Mouse (Mus musculus): Measurements from ENCODE around the gene Ccdc138.

Gene Ccdc138

GRCm38 (mm10) chr10:58585427-58586223, 87.9 kb downstream of the Ccdc138 start:
- no peak for DNase-seq

DNA sequence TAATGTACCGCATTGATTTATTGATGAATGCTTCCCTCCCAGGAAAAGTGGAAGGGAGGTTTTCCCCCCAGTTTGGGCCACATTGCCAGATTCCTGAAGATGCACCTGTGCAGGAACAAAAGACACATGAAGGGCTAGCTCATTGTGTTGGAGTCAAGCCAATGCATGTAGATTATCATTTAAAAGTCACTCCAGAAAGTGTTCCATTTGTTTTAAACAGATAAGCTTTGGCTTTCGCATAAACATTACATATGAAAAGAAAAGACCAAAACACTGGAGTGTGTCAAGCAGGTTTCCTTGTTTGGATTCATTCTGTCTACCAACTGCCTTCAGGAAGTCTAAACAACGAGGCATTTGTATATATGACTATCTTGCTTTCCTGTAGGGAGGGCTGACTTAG, 96.7 kb downstream of the Ccdc138 start:
- no peak for DNase-seq

DNA sequence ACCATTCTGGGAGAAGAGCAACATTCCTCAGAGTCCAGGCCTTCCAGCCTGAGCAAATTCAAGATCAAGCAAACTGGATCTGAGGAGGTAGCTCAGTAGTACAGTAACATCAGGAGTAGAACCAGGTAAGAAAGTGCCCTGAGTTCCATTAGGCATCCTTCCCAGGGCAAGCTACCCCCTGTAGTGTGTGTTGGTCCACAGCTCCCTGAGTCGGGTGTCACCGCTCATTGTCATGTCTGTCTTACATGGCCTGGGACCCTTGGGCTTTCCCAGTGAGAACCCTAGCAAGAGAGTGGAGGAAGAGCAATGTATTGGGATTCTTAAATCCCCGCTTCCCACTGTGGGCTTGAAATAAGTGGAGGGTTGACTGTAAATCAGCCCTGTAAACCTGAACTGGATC, 97.4 kb downstream of the Ccdc138 start:
- DNase-seq: no peak

GRCm38 (mm10) chr10:58595821-58596220, 98.1 kb downstream of the Ccdc138 start:
- DNase-seq: no peak

DNA sequence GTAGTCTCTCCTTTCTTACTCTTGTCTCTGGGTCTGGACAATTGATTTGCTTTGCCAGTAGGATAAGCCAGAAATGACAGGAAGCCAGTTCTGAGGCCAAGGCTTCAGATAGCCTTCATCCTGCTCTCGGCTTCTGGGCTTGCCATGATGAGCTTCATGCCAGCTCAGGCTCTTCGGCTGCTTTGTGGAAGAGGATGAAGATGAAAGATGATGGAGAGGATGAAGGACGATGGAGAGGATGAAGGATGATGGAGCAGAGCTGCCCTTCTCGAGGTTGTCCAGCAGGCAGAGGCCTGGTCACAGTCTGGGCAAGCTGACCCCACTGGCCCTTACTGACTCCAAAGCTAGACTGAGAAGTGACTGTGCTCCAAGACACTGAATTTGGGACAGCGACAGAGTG, 102.4 kb downstream of the Ccdc138 start:
- no peak for DNase-seq

- no peak for DNase-seq
Measured at GRCm38 (mm10) chr10:58600983-58601382, 103.2 kb downstream of the Ccdc138 start.

GRCm38 (mm10) chr10:58601431-58601901, 103.7 kb downstream of the Ccdc138 start:
- DNase-seq: peak; percentile 72 to 73

DNA sequence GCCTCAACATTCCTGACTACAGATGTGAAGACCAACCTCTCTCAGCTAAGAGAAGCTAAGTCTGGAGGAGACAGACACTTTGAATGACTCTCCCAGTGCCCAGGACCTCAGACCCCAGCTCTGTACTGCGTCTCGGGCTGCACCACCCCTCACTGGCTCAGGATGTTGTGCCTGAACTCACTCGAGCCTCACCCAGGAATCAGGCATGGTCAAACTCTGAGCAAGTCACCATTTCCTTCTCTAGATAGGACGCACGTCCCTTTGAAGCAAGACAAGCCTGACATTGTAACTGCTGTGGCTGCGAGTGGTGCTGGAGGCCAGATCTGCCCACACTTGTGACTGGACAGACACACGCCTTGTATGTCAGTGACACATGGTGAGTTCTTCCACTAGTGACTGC, 104.2 kb downstream of the Ccdc138 start:
- DNase-seq: no peak

DNA sequence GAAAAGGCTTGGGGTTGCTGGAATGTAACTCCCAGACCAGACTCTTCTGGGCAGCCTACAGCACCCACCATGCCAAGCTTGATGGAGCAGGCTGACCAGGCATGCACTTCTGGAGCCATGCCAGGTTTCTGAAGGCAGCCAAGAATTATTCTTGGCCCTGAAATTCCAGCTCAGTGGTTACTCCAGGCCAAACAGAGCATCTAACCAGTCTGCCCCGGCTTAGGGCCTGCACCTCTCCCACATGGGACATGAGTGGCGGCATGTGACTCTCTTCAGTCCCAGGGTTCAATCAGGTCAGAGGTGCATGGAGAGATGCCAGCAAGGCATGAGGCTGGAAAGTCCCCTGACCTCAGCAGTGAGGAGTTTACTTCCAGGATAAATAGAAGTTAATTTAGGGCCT, 107.0 kb downstream of the Ccdc138 start:
- DNase-seq: peak; percentile 61 to 68

DNA sequence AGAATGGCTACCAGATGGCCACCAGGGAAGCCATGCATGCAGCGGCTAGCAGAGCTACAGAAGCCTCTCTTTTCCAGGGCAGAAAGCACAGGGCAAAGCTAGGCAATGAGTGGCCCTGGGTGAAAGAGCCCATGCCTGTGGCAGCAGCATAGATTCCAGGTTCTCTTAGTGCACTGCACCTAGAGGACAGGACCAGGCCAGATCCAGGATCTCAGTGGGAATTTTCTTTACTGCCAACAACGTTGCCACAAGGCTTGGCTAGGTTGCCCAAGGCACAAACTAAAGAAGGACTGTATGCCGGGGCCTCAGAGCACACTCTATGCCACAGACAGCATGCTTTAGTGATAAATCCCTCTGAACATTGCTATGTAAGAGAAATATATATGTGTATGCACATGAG, 108.6 kb downstream of the Ccdc138 start:
- no peak for DNase-seq

GRCm38 (mm10) chr10:58608858-58609257, 111.1 kb downstream of the Ccdc138 start:
- no peak for DNase-seq

DNA sequence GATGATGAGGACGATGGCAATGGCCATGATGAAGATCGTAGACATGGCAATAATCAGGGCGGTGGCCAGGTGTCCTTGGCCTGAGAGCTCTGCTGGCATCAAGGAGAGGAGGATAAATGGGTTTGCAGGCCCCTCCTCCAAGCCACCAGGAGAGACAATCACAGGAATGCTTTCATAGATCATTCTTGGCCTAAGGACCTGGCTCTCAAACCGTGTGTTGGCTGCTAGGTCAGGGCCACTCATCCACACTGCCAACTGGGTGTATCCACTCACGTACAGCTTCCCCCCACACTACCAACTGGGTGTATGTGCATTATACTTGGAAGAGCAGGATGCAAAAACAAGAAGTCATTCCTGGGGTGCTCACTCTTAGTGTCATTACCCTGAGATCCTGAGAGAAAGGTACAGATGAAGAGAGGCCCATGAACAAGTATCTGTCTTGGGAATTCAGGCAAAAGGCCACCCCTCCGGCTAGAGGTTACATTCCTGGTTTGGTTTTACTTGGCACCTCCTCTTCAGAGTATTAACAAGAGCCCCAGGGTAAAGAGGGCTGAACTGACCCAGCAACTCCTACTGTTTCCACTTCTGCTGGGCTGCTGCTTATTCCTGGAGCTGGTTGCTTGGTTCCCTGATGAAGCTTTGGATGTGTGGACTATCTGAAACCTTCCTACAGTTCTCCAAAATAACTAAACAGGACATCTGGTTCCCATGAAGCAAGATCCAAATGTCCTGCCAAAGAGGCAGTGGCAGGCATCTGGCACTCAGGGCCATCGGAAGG, 112.9 kb downstream of the Ccdc138 start:
- no peak for DNase-seq

GRCm38 (mm10) chr10:58614601-58615000, 116.9 kb downstream of the Ccdc138 start:
- no peak for DNase-seq

- DNase-seq: no peak
Measured at GRCm38 (mm10) chr10:58616565-58616964, 118.8 kb downstream of the Ccdc138 start.

- DNase-seq: peak; percentile 84 to 85
Measured at GRCm38 (mm10) chr10:58618501-58619216, 120.9 kb downstream of the Ccdc138 start.

DNA sequence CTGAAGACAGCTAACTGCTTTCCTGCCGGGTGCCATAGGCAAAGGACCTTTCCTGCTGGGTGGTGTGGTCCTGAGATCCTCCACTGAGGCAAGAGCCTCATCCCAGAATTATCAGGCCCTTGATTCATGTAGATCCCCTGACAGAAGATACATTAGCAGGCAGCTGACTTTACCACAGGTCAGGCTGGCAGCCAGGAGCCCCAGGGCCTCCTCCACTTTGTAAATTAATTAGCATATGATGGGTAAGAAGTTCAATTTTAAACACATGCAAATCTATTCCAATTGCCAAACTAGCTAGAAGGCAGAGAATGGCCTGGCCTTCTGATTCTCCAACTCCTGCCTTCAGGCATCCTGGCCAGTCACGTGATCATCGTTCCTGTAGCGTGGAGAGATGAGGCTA, 121.5 kb downstream of the Ccdc138 start:
- peak; percentile 22 for DNase-seq

DNA sequence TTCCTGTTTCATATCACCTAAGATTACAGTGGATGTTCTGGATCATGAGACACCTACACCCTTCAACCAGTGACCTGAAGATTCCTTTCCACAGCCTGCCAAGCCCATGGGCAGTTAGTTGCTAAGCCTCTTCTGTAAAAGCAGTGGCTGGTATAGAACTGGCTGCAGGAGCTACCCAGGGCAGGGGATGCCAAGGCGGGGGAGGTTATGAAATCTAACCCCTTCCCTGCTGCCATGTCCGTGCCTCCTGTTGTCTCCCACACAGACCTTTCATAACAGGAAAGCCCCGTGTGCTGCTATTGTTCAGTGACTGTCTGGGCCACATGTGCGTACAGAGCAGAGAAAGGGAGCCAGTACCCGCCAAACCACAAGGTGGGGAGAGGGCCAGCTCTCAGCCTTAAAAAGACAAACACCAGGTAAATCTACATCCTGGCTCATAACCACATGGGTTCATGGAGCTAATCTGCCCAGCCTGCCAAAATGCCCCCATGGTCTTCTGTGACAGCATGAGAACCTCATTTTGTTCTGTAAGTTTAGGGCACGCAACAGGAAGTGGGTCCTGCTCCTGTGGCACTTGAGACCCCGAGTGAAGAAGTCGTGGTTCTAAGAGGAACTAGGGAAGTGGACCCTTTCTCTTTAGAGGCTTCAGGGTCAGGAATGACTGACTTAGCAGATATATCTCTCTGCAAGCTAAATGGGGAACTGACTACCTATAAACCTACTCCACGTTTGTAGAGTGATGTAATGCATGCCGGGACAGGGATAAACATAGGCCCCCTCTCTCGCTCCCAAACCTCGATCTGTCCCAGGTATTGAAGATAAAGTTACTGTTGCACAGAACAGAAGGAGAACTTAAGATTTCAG, 127.3 kb downstream of the Ccdc138 start:
- no peak for DNase-seq
